Mouse (Mus musculus) WW6 (cell line): Measurements from ENCODE around the gene Olfr1178.

ENCODE experiments used
- DNase-seq: peaks from one replicate; pipeline ENCODE4 v3.0.0-alpha.2; 2013; ENCODE audit warnings: low read depth, low spot score

The Olfr1178 gene

GRCm38 (mm10) chr2:88386762-88387161 lies at the start of gene Olfr1178:
Gene Olfr1178 (plus strand): TSS chr2:88387062.
- DNase-seq: no peak

- no peak for DNase-seq
These were observed 40.5 kb upstream of the Olfr1178 start, which contains the start of gene Olfr1177-ps for GRCm38 (mm10) chr2:88346392-88346791. Gene Olfr1177-ps (minus strand): TSS chr2:88346492.

- no peak for DNase-seq
These were observed 30.6 kb upstream of the Olfr1178 start for GRCm38 (mm10) chr2:88356304-88356703.

GRCm38 (mm10) chr2:88406353-88406752 lies 19.5 kb downstream of the Olfr1178 start, which contains the start of gene Olfr1179:
Gene Olfr1179 (minus strand): TSS chr2:88406453.
- no peak for DNase-seq

GRCm38 (mm10) chr2:88419051-88419450 lies 32.2 kb downstream of the Olfr1178 start, which contains the start of gene Olfr1180:
Gene Olfr1180 (minus strand): TSS chr2:88419151.
- DNase-seq: no peak

- no peak for DNase-seq
These were observed 39.2 kb downstream of the Olfr1178 start, which contains the start of gene Olfr1181 for GRCm38 (mm10) chr2:88426071-88426470. Gene Olfr1181 (minus strand): TSS chr2:88426171.

GRCm38 (mm10) chr2:88449031-88449430 lies 62.2 kb downstream of the Olfr1178 start, which contains the start of gene Gm13757:
Gene Gm13757 (minus strand): TSS chr2:88449131.
- no peak for DNase-seq
